Mouse (Mus musculus): ENCODE results near the gene Lrrc46.

Gene Lrrc46

DNA sequence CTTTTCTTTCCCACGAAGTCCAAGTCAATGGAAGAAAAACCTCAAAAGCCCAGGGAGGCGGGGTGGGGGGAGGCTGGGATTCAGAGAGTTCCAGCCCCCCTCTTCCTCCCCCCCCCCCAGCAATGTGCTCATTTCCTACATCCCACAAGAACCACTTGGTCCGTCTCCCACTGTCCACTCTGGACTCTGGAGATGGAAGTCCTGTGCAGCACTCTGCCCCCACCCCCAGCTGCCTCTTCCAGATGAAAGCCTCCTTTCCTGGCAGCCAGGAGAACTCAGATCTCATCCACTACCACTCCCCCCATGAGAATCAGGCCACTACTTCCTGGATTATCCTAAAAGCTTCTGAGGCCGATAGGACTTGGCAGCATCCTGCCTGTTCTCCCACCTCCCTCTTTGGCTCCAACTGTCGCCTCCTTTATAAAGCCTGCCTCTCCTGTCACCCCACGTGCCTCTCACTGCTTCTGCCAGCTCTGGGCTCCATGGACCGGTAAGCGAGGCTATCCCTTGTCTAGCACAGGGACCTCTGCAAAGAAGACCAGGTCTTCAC lies 28.0 kb downstream of the Lrrc46 start, which contains the start of gene Sp6:
Sp6 (plus strand) TSS at position 274 of the 550 bp plus-strand sequence.
- DNase-seq (ENCODE audit: low spot score), result no peak

DNA sequence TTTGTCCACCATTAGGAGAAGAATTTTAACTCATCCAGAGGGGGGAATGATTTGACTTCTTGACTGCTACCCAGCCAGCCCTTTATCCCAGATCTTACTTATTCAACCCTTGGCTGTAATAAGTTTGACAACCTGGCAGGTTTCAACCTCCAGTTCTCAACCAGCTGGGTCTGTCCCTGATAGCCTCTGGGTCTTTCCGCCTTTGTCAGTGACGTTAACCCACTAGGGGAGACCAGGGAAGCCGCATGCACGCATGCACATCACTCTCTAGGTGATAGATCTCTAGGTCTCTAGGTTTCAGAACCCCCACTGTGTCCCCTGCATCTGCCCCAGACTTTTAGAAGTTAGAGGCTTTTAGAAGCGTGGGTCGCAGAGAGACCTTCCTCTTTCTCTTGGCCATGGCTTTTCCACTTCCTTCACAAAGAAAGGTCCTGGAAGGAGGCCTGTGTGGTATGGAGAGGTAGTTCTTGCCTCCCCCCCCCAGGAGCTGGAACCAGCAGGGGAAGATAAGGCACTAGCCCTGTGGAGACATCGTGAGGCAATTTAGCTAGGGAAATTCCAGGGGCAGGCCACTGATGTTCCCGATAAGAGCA lies 31.9 kb downstream of the Lrrc46 start:
- no peak for DNase-seq (ENCODE audit: low spot score)

DNA sequence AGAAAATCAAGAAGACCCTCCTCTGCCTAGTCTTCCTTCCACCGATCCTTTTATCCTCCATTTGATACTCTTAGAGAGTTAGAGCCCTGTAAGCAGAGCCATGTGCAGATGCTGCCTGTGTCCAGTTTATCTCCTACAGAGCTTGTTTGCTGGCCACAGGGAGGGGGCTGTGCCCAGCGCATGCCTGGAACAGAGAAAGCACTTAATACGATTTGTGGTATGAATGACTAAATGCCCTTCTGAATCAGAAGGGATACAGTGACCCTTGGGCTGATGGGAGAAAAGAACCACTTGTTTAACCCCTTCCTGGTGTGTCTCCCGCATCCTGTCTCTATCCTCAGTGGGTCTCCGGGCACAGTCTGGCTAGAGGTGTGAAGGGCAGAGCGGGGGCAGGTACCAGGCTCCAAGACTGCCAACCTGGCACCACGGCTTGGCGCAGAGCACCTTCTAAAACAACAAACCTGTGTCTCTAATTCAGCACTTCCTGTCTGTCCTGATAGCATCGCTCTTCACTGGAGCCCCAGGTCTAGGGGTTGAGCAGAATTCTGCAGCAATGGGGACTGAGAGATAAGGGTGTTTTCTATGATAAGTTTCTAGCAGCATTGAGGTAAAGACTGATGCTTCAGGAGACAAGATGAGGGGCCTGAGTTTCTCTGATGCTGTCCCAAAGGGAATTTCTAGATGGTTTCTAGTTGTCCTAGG lies 34.0 kb downstream of the Lrrc46 start:
- no peak for DNase-seq (ENCODE audit: low spot score)

GRCm38 (mm10) chr11:97003170-97003569 lies 38.0 kb downstream of the Lrrc46 start:
- DNase-seq (ENCODE audit: low spot score), result no peak

DNA sequence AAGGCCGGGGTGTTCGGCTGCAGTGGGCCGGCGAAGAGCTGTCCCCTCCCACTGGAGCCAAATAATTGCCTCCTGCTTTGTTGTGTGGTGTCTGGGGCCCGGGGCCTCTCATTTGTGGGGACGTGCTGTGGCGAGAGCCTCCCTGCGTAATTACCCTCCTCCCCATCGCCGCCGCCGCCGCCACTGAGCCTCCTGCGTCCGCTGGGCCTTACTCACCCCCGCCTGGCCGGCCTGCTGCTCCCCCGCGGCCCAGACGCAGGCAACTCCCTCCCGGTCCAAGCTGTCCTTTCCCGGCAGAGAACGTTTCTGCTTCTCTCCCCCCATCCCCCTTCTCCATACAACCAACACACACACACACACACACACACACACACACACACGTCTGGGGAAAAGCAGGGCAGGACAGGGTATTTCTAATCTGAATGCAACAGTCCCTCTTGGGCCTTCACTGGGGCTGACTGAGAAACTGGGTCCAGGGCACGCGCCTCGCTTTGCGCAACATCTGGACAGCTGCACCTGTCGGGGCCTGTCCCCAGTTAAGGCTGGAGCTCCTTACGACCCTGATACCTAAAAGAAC lies 43.7 kb downstream of the Lrrc46 start:
- no peak for DNase-seq (ENCODE audit: low spot score)

DNA sequence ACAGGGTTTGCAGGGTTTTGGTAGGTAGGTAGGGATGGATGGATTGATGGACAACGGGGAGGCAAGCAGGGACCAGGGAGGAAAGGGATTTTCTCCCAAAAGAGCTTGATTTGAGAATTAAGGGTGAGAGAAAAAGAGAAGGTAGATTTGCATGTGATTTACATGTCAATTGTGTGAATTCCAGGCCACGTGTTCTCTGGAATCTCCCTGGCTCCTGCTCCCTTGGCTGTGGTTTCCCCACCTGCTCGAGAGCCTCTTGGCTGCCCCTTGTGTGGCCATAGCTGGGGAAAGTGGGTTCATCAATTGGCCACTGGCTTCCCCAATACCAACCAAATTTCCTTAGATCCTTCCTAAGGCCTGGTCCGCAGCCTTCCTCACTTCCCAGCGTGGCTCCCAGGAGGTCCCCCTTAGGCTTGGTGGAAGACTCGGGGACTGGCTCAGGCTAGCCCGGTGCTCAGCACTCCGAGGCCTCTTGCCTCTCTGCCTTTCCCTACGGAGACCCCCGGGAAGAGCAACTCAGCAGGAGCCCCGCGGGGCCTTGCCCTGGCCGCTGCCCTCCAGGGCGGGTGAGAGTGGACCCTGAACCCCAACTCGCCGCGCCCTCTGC lies 44.3 kb downstream of the Lrrc46 start:
- DNase-seq (ENCODE audit: low spot score), result no peak

DNA sequence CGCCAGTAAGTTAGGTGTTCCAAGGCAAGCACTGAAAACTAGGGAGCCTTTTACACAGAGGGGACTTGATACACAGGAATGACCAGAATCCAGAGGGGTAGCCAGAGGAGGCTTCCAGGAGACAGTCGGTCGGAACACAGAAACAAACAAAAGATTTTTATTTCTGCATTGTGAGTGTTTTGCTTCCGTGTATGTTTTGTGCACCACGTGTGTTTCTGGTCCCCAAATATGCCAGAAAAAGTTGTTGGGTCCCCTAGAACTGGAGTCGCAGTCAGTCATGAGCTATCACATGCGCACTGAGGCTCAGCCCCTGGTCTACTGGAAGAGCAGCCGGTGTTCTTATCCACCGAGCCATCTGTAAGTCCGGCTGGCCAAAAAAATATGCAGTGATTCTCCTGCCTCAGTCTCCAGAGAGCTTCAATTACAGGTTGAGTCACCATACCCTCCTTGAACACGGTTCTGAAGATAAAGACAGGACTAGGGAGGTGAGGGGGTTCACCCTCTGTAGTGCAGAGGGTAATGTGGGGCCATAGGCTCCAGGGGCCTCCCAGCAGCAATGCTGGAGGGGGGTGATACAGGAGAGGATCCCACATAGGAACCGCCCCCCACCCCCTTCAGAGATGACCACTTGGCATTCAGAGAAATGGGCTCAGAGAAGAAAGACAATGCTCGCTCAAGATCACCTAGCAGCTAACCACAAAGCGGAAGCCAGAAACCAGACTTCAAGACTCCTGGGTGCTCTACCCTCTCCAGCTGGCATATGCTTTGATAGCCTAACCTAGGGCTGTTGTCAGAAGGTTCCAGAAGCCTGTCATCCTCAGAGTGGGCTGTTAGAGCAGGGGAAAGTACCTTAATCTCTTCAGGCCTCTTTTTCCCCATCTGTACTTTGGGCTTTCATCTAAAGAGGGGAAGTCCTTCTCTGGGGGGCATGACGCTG lies 45.1 kb downstream of the Lrrc46 start:
- DNase-seq (ENCODE audit: low spot score), result no peak

- DNase-seq (ENCODE audit: low spot score), result no peak
Observed at GRCm38 (mm10) chr11:96995031-96995430, 46.2 kb downstream of the Lrrc46 start.

DNA sequence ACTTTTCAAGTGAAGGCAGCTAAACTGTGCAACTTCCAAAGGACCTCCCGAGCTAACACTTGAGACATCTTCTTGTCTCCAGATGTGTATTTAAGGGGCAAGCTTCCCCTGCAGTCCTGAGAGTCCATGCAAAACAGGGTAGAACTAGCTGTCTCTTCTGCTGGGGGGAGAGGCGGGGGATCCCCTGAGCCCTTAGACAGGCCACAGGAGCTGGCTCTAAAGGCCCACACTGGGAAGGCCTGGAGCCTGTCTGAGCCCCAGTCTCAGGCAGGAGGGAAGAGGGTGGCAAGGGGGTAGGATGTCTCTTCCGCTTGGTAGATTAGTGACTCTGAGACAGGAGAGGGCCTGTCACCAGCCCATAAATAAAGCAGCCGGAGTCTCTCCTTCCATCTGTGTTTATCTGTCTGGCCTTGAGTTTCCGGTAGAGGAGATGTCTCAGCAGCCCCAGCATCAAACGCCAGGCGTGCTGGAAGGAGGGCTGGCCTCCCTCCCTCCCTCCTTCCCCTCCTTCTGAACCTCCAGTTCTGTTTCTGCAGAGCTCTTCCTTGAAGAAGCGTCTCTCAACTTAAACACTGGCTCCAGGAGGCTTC lies 48.4 kb downstream of the Lrrc46 start:
- no peak for DNase-seq (ENCODE audit: low spot score)

DNA sequence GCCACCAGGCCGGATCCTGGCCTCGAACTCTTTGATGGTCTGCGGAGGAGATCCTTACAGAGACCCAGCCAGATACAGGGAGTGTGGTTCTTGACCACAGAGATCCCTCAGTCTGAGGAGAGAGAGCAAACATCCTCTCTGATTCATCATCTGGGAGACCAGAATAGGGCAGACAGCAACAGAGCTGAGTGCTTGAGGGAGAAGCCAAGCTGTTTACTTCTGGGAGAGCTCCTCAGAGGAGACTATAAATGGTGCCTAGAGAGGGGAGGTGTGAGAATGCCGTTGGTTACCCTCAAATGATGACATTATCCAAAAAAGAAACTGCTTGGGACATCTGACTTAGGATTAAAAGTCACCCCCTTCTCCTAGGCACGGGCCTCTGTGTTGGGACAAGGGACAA lies 49.7 kb downstream of the Lrrc46 start:
- DNase-seq (ENCODE audit: low spot score), result no peak

DNA sequence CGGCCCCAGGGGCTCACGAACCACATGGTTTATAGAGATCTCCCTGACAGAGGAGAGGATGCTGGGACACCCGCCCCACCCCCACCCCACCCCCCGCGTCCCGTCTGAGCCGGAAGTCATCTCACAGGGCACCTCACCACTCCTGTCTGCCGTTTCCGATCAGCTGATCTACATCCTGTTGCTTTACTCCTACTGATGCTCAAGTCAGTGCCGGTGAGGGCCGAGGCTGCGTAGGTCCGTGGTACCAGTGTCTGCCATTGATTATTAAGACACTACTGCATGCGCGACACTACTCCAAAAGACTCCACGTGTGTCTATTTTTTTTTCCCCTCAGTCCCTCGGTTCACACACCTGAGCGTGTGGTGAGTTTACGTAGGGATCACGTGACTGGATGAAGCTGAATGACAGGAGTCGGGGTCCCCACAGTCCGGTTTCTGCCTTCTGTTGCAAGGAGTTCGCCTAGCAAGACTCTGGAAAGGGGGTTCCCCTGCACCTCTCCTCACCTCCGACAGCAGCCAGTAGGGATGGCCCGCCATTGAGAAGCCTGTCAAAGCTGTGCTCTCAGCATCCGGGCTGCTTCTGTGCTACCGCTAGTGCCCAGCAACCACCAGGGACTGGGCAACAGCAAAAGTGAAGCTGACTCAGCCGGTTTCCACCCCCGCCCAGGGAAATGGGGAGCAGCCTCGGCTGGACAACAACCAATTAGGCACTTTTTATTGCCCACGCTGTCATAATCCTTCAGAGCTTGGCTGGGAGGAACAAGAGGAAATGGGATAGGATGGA lies 53.1 kb downstream of the Lrrc46 start:
- DNase-seq (ENCODE audit: low spot score), result no peak

DNA sequence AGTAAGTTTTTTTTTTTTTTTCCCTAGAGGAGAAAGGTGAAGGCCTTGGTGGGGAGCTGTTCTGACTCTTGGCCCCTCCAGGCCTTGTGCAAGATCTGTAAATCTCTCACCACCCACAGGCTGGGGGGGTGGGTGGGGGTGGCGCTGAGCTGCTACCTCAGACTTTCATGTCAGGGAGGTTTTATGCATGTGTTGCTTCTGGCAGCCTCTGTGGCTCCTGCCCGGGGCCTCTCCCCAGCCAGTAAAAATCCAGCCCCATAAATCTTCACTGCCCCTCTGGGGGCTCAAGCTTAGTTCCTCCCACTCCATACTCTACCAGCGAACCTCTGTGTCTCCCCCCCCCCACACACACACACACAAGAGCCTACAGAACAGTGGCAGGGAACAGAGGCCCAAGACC lies 54.7 kb downstream of the Lrrc46 start:
- DNase-seq (ENCODE audit: low spot score), result no peak

DNA sequence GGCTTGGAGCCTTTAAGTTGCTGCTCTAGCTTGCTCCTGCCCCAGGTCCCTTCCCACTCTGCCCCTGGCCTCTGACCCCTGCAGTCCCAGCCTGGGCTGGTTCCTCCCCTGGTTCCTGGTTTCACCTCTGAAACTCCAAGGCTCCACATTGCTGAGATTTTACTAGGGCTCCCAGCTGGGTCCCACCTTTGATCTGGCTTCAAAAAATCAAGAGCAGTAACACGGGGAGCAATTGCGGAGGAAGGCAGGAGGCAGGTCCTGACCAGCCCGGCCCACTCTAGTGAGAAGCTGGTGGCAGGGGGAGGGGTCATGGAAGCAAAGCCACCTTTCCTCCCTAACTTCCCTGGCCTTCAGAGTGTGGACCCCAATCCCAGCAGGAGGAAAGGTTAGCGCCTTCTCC lies 56.3 kb downstream of the Lrrc46 start:
- no peak for DNase-seq (ENCODE audit: low spot score)
